Mouse (Mus musculus) lung, embryonic 16.5 days (tissue): ENCODE data around the gene Rabgap1l. TPM values are rescaled to one million over a fixed set of nuclear protein-coding genes. Genes with fewer than 3 reads are reported as not detected.
"Not testable (repeated sequence)": the region's sequence is repeated elsewhere in the genome, so short reads cannot be mapped to it uniquely, and the experiment has no call there.

ENCODE experiments used
- ATAC-seq: fragments of 200-750 bp; cut with Nextera tagmentation; 2 replicates; pipeline ENCODE4 v1.8.0; 2017; ENCODE audit warnings: low read depth, mild to moderate bottlenecking, moderate library complexity
- H3K27ac ChIP-seq: fragments of 300-500 bp; sonication (generic); 2 replicates; pipeline ENCODE4 v1.5.1; 2014; ENCODE audit warnings: mild to moderate bottlenecking, control low read depth, low read length
- H3K27me3 ChIP-seq: fragments of 300-500 bp; sonication (generic); 2 replicates; pipeline ENCODE4 v1.6.1; 2014; ENCODE audit warnings: low read depth, low read length, mixed read lengths; ENCODE audit not compliant: control insufficient read depth, insufficient read depth
- H3K36me3 ChIP-seq: fragments of 300-500 bp; sonication (generic); 2 replicates; pipeline ENCODE4 v1.6.1; 2014; ENCODE audit warnings: low read length; ENCODE audit not compliant: control insufficient read depth, insufficient read depth
- H3K4me1 ChIP-seq: fragments of 300-500 bp; sonication (generic); replicated peaks from 2 replicates; pipeline ENCODE4 v1.6.1; 2014; ENCODE audit warnings: low read length, mixed read lengths; ENCODE audit not compliant: control insufficient read depth, insufficient read depth
- H3K4me2 ChIP-seq: fragments of 300-500 bp; sonication (generic); 2 replicates; pipeline ENCODE4 v1.6.1; 2014; ENCODE audit warnings: low read depth, low read length, control low read depth
- H3K4me3 ChIP-seq: fragments of 300-500 bp; sonication (generic); 2 replicates; pipeline ENCODE4 v1.5.1; 2014; ENCODE audit warnings: mild to moderate bottlenecking, low read length, control low read depth
- H3K9ac ChIP-seq: fragments of 300-500 bp; sonication (generic); 2 replicates; pipeline ENCODE4 v1.6.1; 2014; ENCODE audit warnings: low read length, control low read depth
- H3K9me3 ChIP-seq: fragments of 300-500 bp; sonication (generic); 2 replicates; pipeline ENCODE4 v1.6.1; 2016; ENCODE audit warnings: low read length; ENCODE audit not compliant: control insufficient read depth
- WGBS: fragments of 180-500 bp; shearing (Covaris S2); extraction: QIAGEN DNeasy Blood & Tissue Kit; methylation state at CpG from one replicate; pipeline ENCODE4 v1.1.7; 2014; 5-methylcytosine and 5-hydroxymethylcytosine counted together
- polyA plus RNA-seq: library from polyadenylated mRNA; unstranded; fragments of >200 nt; fragmentation: Nextera tagmentation; extraction: Ambion mirVana; gene quantifications from 2 replicates; pipeline ENCODE4 v1.2.1, GENCODE M21; 2015

Rabgap1l gene
- polyA plus RNA-seq, 1 experiment from 2014 or later: 28.2 TPM

DNA sequence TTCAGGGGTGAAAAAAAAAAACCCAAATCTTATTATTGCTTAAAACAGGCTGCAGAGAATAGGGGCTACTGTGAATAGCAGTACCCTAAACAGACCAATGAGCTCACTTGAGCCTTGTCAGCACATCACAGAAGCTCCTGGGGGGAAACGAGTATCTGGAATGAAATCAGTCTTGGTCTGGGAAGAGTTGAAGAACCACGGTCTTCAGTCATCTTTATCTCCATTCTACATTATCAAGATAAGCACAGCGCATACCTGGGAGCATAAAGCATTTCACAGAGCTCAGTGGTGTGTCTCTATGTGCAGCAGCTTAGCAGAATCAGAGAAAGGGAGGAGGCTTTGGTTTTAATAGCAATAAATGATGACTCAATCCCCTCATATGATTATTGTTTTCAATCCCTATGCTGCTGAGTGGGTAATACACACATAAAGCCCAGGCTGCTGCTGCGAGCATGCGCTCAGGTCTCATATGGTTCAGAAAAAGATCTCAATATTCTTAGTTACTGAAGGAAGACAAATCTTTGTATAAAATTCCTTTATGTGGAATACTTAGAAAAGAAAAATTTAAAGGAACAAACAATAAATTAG is 505.9 kb downstream of the Rabgap1l start:
- H3K4me2 ChIP-seq: no peak overlapping the region
- H3K36me3 ChIP-seq: no peaks in the 10 kb centered on the region
- H3K27me3 ChIP-seq: no peaks in the 10 kb centered on the region
- H3K9me3 ChIP-seq: no peaks in the 10 kb centered on the region
- no peak overlapping the region for H3K27ac ChIP-seq
- 41% methylated on average over 5 of the region's 5 CpGs for WGBS
- H3K9ac ChIP-seq: no peak overlapping the region
- no peak for ATAC-seq
- H3K4me3 ChIP-seq: no peak overlapping the region
- peaks cover 6% of the 10 kb centered on the region; the same call in 1 of the 2 replicates for H3K4me1 ChIP-seq

DNA sequence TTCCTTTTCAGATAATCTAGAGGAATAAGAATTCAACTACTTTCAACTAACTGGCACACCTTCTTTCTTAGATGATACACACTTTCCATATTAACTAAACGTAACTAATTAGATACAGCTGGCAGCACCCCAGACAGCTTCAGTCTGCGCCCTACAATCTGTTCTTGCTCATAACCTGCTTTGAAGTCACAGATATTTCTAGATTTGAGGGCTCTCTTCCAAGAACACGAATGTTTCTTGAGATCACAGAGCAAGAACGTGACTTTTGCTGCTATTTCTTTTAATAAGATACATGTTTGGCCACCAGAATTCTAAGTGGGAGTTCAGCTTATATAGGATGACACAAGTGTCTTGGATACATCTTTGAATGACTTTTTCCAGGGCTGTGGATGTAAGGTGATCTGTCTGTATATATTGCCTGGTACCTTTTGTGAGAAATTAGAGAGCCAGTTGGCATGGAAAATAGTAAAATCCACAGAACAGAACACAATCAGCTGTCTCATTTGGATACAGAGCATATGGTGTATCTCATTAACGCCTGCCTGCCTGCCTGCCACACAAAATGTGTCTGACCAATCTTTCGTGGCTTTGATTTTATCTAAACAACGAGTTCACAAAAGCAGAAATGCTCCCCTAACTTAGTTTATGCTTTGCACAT is 506.5 kb downstream of the Rabgap1l start:
- Histone ChIP-seq H3K9ac (no peak overlapping the region), H3K4me2 (no peak overlapping the region), H3K36me3 (no peaks in the 10 kb centered on the region), H3K27ac (no peak overlapping the region), H3K9me3 (no peaks in the 10 kb centered on the region), H3K27me3 (no peaks in the 10 kb centered on the region), H3K4me1 (peaks cover 6% of the 10 kb centered on the region; the same call in 1 of the 2 replicates), H3K4me3 (no peak overlapping the region)
- ATAC-seq: no peak
- 39% methylated on average over 7 of the region's 7 CpGs for WGBS

DNA sequence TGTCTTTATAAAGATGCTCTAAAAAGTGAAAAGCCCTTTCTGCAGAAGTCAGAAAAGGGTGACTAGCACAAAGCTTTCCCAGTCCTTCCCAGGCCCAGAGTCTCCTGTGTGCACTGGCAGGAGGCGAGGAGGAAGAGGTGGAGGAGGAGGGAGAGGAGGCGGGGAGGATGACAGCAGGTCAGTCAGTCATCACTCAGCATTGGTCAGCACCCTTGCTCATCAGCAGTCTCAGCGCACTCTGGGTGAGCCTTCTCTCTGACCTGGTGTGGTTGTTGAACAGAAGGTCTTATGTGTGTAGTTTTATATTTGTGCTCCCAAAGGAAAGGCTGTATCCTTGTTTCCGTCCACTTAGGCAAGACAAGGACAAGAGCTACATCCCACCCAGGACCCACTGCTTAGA is 508.8 kb downstream of the Rabgap1l start:
- Histone ChIP-seq H3K4me3 (no peak overlapping the region), H3K4me1 (peaks cover 6% of the 10 kb centered on the region), H3K27ac (no peak overlapping the region), H3K9me3 (no peaks in the 10 kb centered on the region), H3K4me2 (no peak overlapping the region), H3K36me3 (no peaks in the 10 kb centered on the region), H3K9ac (no peak overlapping the region), H3K27me3 (no peaks in the 10 kb centered on the region)
- ATAC-seq: no peak
- WGBS: 71% methylated on average over 4 of the region's 4 CpGs

DNA sequence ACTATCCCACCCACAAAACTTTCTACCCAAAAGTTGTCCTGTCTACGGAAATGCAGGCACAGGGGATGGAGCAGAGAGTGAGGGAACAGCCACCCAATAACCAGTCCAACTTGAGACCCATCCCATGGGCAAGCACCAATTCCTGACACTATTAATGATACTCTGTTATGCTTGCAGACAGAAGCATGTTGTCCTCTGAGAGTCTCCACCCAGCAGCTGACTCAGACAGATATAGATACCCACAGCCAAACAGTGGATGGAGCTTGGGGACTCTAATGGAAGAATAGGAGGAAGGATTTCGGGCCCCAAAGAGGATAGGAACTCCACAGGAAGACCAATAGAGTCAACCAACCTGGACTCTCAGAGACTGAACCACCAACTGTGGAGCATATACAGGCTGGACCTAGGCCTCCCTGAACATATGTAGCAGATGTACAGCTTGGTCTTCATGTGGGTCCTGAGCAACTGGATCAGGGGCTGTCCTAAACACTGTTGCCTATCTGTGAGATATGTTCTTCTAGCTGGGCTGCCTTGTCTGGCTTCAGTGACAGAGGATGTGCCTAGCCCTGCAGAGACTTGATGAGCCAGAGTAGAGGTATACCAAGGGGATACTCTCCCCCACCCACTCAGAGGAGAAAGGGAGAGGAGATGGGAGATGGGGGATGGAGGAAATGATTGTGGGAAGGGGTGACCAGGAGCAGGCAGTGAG is 510.7 kb downstream of the Rabgap1l start:
- not testable (repeated sequence) for H3K9ac ChIP-seq, H3K36me3 ChIP-seq, ATAC-seq, H3K4me2 ChIP-seq, H3K4me1 ChIP-seq, H3K27me3 ChIP-seq, H3K4me3 ChIP-seq, H3K9me3 ChIP-seq
- 81% methylated on average over 2 of the region's 2 CpGs for WGBS
- peak overlapping the region; percentile 11 for H3K27ac ChIP-seq

DNA sequence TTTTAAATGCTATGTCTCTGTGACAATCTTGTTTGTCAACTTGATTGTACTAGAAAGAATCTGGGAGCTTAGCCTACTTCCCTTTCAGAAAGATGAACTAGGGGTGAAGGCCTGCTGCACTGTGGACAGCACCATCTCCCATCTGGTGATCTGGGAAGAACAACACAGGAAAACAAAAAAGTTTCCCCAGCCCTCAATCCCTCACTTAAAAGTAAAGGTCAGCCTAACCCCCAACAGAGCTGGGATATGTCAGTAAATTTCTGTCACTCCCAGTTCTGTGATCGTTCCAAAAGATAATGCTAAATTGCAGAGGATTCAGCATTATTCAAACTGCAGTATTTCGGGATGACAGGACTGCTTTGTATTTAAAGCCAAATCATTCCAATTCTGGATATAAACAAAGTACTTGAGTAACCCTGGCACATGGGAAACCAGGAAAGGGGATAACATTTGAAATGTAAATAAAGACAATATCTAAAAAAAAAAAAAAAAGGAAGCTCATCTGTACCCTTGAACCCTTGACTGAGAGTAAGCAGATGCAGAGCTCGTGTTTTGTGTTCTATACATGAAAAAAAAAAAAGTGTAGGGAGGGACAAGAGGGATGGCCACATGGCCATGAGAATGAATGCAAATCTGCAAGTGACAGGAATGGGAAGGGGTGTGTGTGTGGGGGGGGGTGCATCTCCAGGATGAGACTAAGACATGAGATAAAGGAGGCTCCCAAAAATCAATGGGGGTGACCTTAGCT is 511.5 kb downstream of the Rabgap1l start:
- Histone ChIP-seq H3K27me3 (no peaks in the 10 kb centered on the region), H3K27ac (peak overlapping the region; percentile 22), H3K36me3 (no peaks in the 10 kb centered on the region), H3K9me3 (no peaks in the 10 kb centered on the region), H3K9ac (no peak overlapping the region), H3K4me1 (peaks cover 6% of the 10 kb centered on the region), H3K4me2 (no peak overlapping the region), H3K4me3 (no peak overlapping the region)
- WGBS: 22% methylated on average over 3 of the region's 3 CpGs
- peak; percentile 93 for ATAC-seq

DNA sequence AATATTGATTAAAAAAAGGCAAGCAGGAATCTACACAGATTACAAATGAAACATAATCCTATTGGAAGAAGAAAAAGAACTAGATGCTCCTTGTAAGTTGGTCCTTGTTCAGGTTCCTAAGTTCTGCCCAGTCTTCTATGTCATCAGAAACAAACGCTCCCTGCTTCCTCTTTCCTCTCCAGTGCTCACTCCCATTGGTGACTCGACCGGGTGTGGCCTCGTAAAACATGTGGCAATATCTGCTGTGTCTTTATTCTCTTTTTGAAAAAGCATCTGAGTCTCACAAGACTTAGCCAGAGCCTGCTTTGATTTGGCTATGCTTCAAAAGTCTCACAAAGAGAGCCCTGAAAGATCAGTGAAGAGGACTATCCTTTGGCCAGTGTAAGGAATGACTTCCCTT is 512.4 kb downstream of the Rabgap1l start:
- no peak overlapping the region for H3K4me2 ChIP-seq
- no peak overlapping the region for H3K4me3 ChIP-seq
- H3K9me3 ChIP-seq: no peaks in the 10 kb centered on the region
- H3K27ac ChIP-seq: peak overlapping the region; percentile 59; the same call in 1 of the 2 replicates
- no peaks in the 10 kb centered on the region for H3K27me3 ChIP-seq
- WGBS: 63% methylated on average over 4 of the region's 4 CpGs
- no peak overlapping the region for H3K9ac ChIP-seq
- no peak for ATAC-seq
- peaks cover 6% of the 10 kb centered on the region for H3K4me1 ChIP-seq
- no peaks in the 10 kb centered on the region for H3K36me3 ChIP-seq

DNA sequence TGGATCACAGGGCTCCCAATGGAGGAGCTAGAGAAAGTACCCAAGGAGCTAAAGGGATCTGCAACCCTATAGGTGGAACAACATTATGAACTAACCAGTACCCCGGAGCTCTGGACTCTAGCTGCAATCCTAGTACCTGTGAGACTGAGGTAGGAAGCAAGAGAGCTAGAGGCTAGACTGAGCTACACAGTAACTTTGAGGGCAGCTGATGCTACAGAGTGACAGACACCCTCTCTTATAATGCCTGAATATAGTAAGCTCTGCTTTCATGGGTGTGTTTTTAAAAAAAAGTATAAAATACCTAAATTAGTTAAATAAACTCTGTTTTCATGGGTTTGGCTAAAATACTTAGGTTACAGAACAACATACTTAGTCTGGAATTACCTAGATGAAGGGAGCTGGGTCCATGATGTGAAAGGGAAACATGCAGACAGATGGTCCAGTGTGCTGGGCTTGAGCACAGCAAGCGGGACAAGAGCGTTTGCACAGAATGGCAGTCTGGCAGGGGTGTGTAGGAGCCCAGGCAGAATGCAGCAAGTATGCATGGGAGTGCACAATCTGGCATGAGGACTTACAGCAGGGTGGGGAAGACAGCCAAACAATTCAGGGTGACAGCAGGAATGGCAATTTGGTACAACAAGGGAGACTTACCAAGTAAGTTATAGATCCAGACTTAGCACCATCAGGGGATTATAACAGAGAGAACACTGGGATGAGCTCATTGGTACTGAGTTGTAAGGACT is 514.9 kb downstream of the Rabgap1l start:
- Histone ChIP-seq H3K9ac (no peak overlapping the region), H3K4me2 (no peak overlapping the region), H3K9me3 (no peaks in the 10 kb centered on the region), H3K4me3 (no peak overlapping the region), H3K27ac (no peak overlapping the region), H3K36me3 (no peaks in the 10 kb centered on the region), H3K4me1 (peaks cover 9% of the 10 kb centered on the region), H3K27me3 (no peaks in the 10 kb centered on the region)
- no peak for ATAC-seq
- WGBS: 83% methylated on average over 3 of the region's 3 CpGs

DNA sequence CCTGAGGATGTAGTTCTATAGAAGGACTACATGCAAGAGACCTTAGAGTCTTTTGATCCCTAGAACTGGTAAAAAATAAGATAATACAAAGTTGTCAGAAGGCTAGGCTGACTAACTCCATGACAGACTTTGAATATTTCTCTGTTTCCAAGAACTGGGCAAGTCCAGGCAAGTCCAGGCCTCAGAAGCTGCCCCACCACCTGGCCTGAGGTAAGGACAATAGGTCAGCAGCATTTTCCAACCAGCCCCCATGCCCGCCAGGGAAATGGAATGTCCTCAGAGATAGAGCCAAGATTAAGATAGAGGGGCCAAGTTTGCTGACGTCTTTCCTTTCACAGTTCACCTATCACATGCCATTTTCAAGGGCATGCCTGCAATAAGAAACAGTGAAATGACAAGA is 517.8 kb downstream of the Rabgap1l start:
- Histone ChIP-seq H3K27ac (no peak overlapping the region), H3K27me3 (no peaks in the 10 kb centered on the region), H3K4me1 (peaks cover 9% of the 10 kb centered on the region), H3K9me3 (no peaks in the 10 kb centered on the region), H3K9ac (no peak overlapping the region), H3K36me3 (no peaks in the 10 kb centered on the region), H3K4me3 (no peak overlapping the region), H3K4me2 (no peak overlapping the region)
- 40% methylated on average over 2 of the region's 2 CpGs for WGBS
- no peak for ATAC-seq
